Mouse (Mus musculus) CH12.LX (cell line): ENCODE results near the gene Ubash3a. TPM values are rescaled to one million over a fixed set of nuclear protein-coding genes. Genes with fewer than 3 reads are reported as not detected.

Source experiments
- DNase-seq: peaks from one replicate; pipeline ENCODE4 v3.0.0-alpha.2; 2013; ENCODE audit errors: extremely low read depth
- H3K27ac ChIP-seq: 2 replicates; pipeline ENCODE4 v1.5.1; 2012; ENCODE audit warnings: low read depth, mild to moderate bottlenecking, control low read depth, moderate library complexity; ENCODE audit not compliant: insufficient read depth
- H3K27me3 ChIP-seq: replicated peaks from 2 replicates; pipeline ENCODE3; 2012; ENCODE audit warnings: inconsistent platforms
- H3K36me3 ChIP-seq, 2 experiments: replicated peaks in 1 of 2; 2 replicates each; pipeline versions ENCODE3 to v1.6.1; 2012; ENCODE audit warnings: inconsistent platforms in 1 of 2, low read length in 1 of 2, mild to moderate bottlenecking in 1 of 2, mixed read lengths in 1 of 2, moderate library complexity in 1 of 2; ENCODE audit not compliant: control insufficient read depth in 1 of 2, insufficient read depth in 1 of 2
- H3K4me1 ChIP-seq, 2 experiments: 2 replicates each; pipeline ENCODE4 v1.6.1; 2012; ENCODE audit warnings: inconsistent platforms in 1 of 2, moderate library complexity in 1 of 2; ENCODE audit not compliant: insufficient read depth in 2 of 2, control insufficient read depth in 1 of 2
- H3K4me2 ChIP-seq: 2 replicates; pipeline ENCODE4 v1.6.1; 2012; ENCODE audit warnings: low read depth, mild to moderate bottlenecking, control low read depth; ENCODE audit not compliant: poor library complexity, insufficient read depth, severe bottlenecking
- H3K4me3 ChIP-seq, 3 experiments: fragments of 150-350 bp in 1 of 3; sonication (generic) in 1 of 3; replicated peaks in 1 of 3; 2 replicates each; pipeline versions ENCODE3 to v1.5.1; 2011 to 2012; ENCODE audit warnings: low read depth in 2 of 3, low read length in 2 of 3, mild to moderate bottlenecking in 2 of 3, moderate library complexity in 2 of 3, control low read depth in 1 of 3, improper control_type of control experiment in 1 of 3, inconsistent platforms in 1 of 3, mixed read lengths in 1 of 3; ENCODE audit not compliant: poor library complexity in 1 of 3
- H3K79me2 ChIP-seq: replicated peaks from 2 replicates; pipeline ENCODE4 v1.6.1; 2012; ENCODE audit warnings: mild to moderate bottlenecking, moderate library complexity; ENCODE audit not compliant: control insufficient read depth, poor library complexity, insufficient read depth, severe bottlenecking; ENCODE audit errors: extremely low read depth
- H3K9ac ChIP-seq: 2 replicates; pipeline ENCODE4 v1.6.1; 2012; ENCODE audit warnings: low read depth, mild to moderate bottlenecking, control low read depth, moderate library complexity; ENCODE audit not compliant: insufficient read depth
- H3K9me3 ChIP-seq: replicated peaks from 2 replicates; pipeline ENCODE3; 2012; ENCODE audit warnings: low read length, inconsistent platforms, mixed read lengths
- BHLHE40 ChIP-seq: IDR thresholded peaks from 2 replicates; pipeline ENCODE4 v1.6.1; 2011; ENCODE audit warnings: mild to moderate bottlenecking, low read depth, low read length, improper control_type of control experiment
- CHD1 ChIP-seq: IDR thresholded peaks from 2 replicates; pipeline ENCODE4 v1.6.1; 2012; ENCODE audit warnings: low read depth, low read length, improper control_type of control experiment, inconsistent platforms
- CHD2 ChIP-seq: IDR thresholded peaks from 2 replicates; pipeline ENCODE4 v1.6.1; 2011; ENCODE audit warnings: low read length, improper control_type of control experiment
- E2F4 ChIP-seq: IDR thresholded peaks from 2 replicates; pipeline ENCODE4 v1.6.1; 2011; ENCODE audit warnings: low read depth, low read length, improper control_type of control experiment; ENCODE audit not compliant: insufficient replicate concordance
- EP300 ChIP-seq: IDR thresholded peaks from 2 replicates; pipeline ENCODE4 v1.6.1; 2011; ENCODE audit warnings: low read length, improper control_type of control experiment
- ETS1 ChIP-seq: conservative IDR thresholded peaks from 2 replicates; pipeline ENCODE4 v1.6.1; 2012; ENCODE audit warnings: low read depth, mild to moderate bottlenecking, inconsistent platforms, low read length, improper control_type of control experiment, moderate library complexity
- GABPA ChIP-seq: IDR thresholded peaks from 2 replicates; pipeline ENCODE4 v1.6.1; 2012; ENCODE audit warnings: low read depth, low read length, improper control_type of control experiment, inconsistent platforms; ENCODE audit not compliant: insufficient replicate concordance
- HCFC1 ChIP-seq: IDR thresholded peaks from 2 replicates; pipeline ENCODE4 v1.6.1; 2012; ENCODE audit warnings: low read depth, mild to moderate bottlenecking, inconsistent platforms, low read length, improper control_type of control experiment
- IRF4 ChIP-seq: IDR thresholded peaks from 2 replicates; pipeline ENCODE4 v1.6.1; 2014; ENCODE audit warnings: low read depth, mild to moderate bottlenecking, inconsistent platforms, low read length, improper control_type of control experiment
- JUND ChIP-seq: conservative IDR thresholded peaks from 2 replicates; pipeline ENCODE4 v1.6.1; 2011; ENCODE audit warnings: low read depth, low read length, improper control_type of control experiment
- MAFK ChIP-seq: IDR thresholded peaks from 2 replicates; pipeline ENCODE4 v1.6.1; 2011; ENCODE audit warnings: low read length, improper control_type of control experiment; ENCODE audit not compliant: insufficient replicate concordance
- MAX ChIP-seq: IDR thresholded peaks from 2 replicates; pipeline ENCODE4 v1.6.1; 2011; ENCODE audit warnings: low read length, improper control_type of control experiment
- MYC ChIP-seq: IDR thresholded peaks from 2 replicates; pipeline ENCODE4 v1.6.1; 2011; ENCODE audit warnings: low read depth, mild to moderate bottlenecking, improper control_type of control experiment, low read length
- NRF1 ChIP-seq: IDR thresholded peaks from 2 replicates; pipeline ENCODE4 v1.6.1; 2014; ENCODE audit warnings: low read depth, mild to moderate bottlenecking, inconsistent platforms, low read length, improper control_type of control experiment, moderate library complexity
- PAX5 ChIP-seq: IDR thresholded peaks from 2 replicates; pipeline ENCODE4 v1.6.1; 2012; ENCODE audit warnings: low read length, inconsistent platforms, mixed read lengths
- POLR2A ChIP-seq: IDR thresholded peaks from 2 replicates; pipeline ENCODE4 v1.6.1; 2011; ENCODE audit warnings: low read depth, mild to moderate bottlenecking, improper control_type of control experiment, low read length
- POLR2AphosphoS2 ChIP-seq: IDR thresholded peaks from 2 replicates; pipeline ENCODE4 v1.6.1; 2011; ENCODE audit warnings: low read depth, low read length, improper control_type of control experiment
- RAD21 ChIP-seq: IDR thresholded peaks from 2 replicates; pipeline ENCODE4 v1.6.1; 2011; ENCODE audit warnings: low read depth, mild to moderate bottlenecking, low read length, improper control_type of control experiment, moderate library complexity
- RCOR1 ChIP-seq: conservative IDR thresholded peaks from 2 replicates; pipeline ENCODE4 v1.6.1; 2012; ENCODE audit warnings: low read depth, mild to moderate bottlenecking, inconsistent platforms, low read length, improper control_type of control experiment
- SIN3A ChIP-seq: IDR thresholded peaks from 2 replicates; pipeline ENCODE4 v1.6.1; 2012; ENCODE audit warnings: low read length, improper control_type of control experiment, inconsistent platforms
- SMC3 ChIP-seq: IDR thresholded peaks from 2 replicates; pipeline ENCODE4 v1.6.1; 2011; ENCODE audit warnings: low read depth, low read length, improper control_type of control experiment
- TCF12 ChIP-seq: IDR thresholded peaks from 2 replicates; pipeline ENCODE4 v1.6.1; 2014; ENCODE audit warnings: low read depth, mild to moderate bottlenecking, inconsistent platforms, low read length, improper control_type of control experiment
- USF1 ChIP-seq: IDR thresholded peaks from 2 replicates; pipeline ENCODE4 v1.6.1; 2014; ENCODE audit warnings: low read depth, mild to moderate bottlenecking, inconsistent platforms, low read length, improper control_type of control experiment
- USF2 ChIP-seq: conservative IDR thresholded peaks from 2 replicates; pipeline ENCODE4 v1.6.1; 2011; ENCODE audit warnings: low read depth, low read length, improper control_type of control experiment
- ZC3H11A ChIP-seq: IDR thresholded peaks from 2 replicates; pipeline ENCODE4 v1.6.1; 2012; ENCODE audit warnings: low read depth, mild to moderate bottlenecking, inconsistent platforms, low read length, improper control_type of control experiment
- ZKSCAN1 ChIP-seq: IDR thresholded peaks from 2 replicates; pipeline ENCODE4 v1.6.1; 2012; ENCODE audit warnings: low read depth, inconsistent platforms, low read length, improper control_type of control experiment, borderline replicate concordance
- ZMIZ1 ChIP-seq: IDR thresholded peaks from 2 replicates; pipeline ENCODE4 v1.6.1; 2012; ENCODE audit warnings: low read depth, mild to moderate bottlenecking, inconsistent platforms, low read length, improper control_type of control experiment
- ZNF384 ChIP-seq: IDR thresholded peaks from 2 replicates; pipeline ENCODE4 v1.6.1; 2012; ENCODE audit warnings: low read depth, low read length, improper control_type of control experiment, inconsistent platforms
- dilution Hi-C: fragments of 300-500 bp; cut with MboI; formaldehyde crosslinking; loops from 2 replicates; pipeline ENCODE4 v1.14.3; 2020; ENCODE audit warnings: low sequenced_read_pairs; ENCODE audit not compliant: extremely low pct_unique_long_range_greater_than_20kb, extremely low pct_ligation_motif_present
- in situ Hi-C: fragments of 300-500 bp; cut with MboI; formaldehyde crosslinking; loops from 3 replicates; pipeline ENCODE4 v1.14.3; 2019; ENCODE audit warnings: low sequenced_read_pairs, low pct_ligation_motif_present, low pct_unique_long_range_greater_than_20kb, mixed read lengths
- polyA plus RNA-seq: library from polyadenylated mRNA; unstranded; fragments of >175 nt; gene quantifications from 2 replicates; pipeline ENCODE4 v1.2.1, GENCODE M21; 2012; ENCODE audit warnings: low read depth; ENCODE audit not compliant: insufficient read length
- total RNA-seq, 2 experiments: library from RNA; depleted of rRNA; stranded (reverse); fragments of 300-350 nt in 1 of 2; fragments of >200 nt in 1 of 2; gene quantifications; 2 replicates each; pipeline ENCODE4 v1.2.3; 2012 to 2014

The Ubash3a gene
- total and polyA plus RNA-seq, 3 experiments = 0.08 to 0.17 TPM; not detected in 1

DNA sequence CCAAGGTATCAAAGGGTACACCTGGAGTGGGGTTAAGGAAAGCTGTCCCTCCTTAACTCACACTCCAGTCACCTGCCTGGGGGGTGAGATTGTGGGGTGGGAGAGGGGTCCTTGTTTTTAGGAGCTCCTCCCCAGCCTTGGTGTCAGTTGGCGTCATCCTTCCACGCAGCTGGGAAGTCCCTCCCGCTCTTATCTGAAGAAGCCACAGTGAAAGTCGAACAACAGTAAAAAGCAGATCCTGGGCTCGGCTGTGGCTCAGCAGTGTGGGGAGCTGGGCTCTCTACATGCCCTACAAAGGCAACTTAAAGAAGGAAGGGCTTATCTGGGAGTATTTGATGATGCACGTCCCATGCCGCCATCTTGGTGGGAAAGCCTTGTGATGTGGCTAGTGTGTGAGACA is 2.6 kb downstream of the Ubash3a start:
- Histone ChIP-seq H3K4me2 (no peak overlapping the region), H3K4me3 (no peak overlapping the region), H3K27me3 (peaks cover 7% of the 10 kb centered on the region), H3K9me3 (no peaks in the 10 kb centered on the region), H3K4me1 (peaks cover 5 to 20% of the 10 kb centered on the region in 2 experiments; a peak in 3 of 4 replicates), H3K36me3 (no peaks in the 10 kb centered on the region)
- TF ChIP-seq RCOR1 = no peak
- no peak for TF ChIP-seq E2F4
- TF ChIP-seq USF1 = no peak
- no peak for TF ChIP-seq ZNF384
- TF ChIP-seq RAD21 = no peak
- no peak for TF ChIP-seq POLR2A
- TF ChIP-seq ZKSCAN1 = no peak
- TF ChIP-seq POLR2AphosphoS2 = no peak
- no peak for TF ChIP-seq MYC
- no peak for TF ChIP-seq ETS1
- no peak for TF ChIP-seq GABPA
- TF ChIP-seq USF2 = no peak
- no peak for TF ChIP-seq TCF12
- no peak for TF ChIP-seq CHD1
- no peak for TF ChIP-seq ZC3H11A
- no peak for TF ChIP-seq IRF4
- TF ChIP-seq HCFC1 = no peak
- no peak for TF ChIP-seq SIN3A
- no peak for TF ChIP-seq NRF1
- TF ChIP-seq, all 38 proteins: peak for 0
- in situ Hi-C loops = no loop called here
- Histone ChIP-seq H3K27ac (no peak overlapping the region), H3K9ac (no peak overlapping the region), H3K79me2 (no peaks in the 10 kb centered on the region)
- dilution Hi-C loops = no loop called here
- DNase-seq = no peak

DNA sequence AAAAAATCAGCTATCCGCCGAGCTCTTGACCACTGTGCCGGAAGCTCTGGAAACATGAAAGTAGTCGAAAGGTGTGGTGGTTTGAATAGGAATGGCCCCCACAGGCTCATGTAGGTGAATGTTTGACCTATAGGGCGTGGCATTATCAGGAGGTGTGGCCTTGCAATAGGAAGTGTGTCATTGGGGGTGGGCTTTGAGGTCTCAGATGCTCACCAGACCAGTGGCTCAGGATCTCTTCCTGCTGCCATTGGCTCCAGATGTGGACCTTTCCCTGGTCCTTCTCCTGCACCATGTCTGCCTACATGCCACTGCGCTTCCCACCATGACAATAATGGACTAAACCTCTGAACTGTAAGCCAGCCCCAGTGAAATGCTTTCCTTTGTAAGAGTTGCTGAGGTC is 4.2 kb downstream of the Ubash3a start:
- Histone ChIP-seq H3K27me3 (peaks cover 7% of the 10 kb centered on the region), H3K79me2 (no peaks in the 10 kb centered on the region), H3K27ac (no peak overlapping the region), H3K4me3 (no peak overlapping the region), H3K9me3 (no peaks in the 10 kb centered on the region), H3K4me1 (peaks cover 8 to 34% of the 10 kb centered on the region in 2 experiments), H3K9ac (no peak overlapping the region), H3K4me2 (no peak overlapping the region), H3K36me3 (no peaks in the 10 kb centered on the region)
- dilution Hi-C loops (no loop called here), in situ Hi-C loops (no loop called here)
- TF ChIP-seq EP300 (no peak), ZMIZ1 (no peak), BHLHE40 (no peak), POLR2AphosphoS2 (no peak), MAX (no peak), PAX5 (no peak), POLR2A (no peak), SMC3 (no peak), USF2 (no peak), ZNF384 (no peak), MAFK (no peak), JUND (no peak), CHD2 (no peak), USF1 (no peak)
- DNase-seq = no peak
